Mouse (Mus musculus) lung, postnatal 10 days (tissue): ENCODE measurements around the gene Prx.

ENCODE experiments used
- DNase-seq: peaks from one replicate; pipeline ENCODE4 v3.0.0; 2021

The Prx gene

DNA sequence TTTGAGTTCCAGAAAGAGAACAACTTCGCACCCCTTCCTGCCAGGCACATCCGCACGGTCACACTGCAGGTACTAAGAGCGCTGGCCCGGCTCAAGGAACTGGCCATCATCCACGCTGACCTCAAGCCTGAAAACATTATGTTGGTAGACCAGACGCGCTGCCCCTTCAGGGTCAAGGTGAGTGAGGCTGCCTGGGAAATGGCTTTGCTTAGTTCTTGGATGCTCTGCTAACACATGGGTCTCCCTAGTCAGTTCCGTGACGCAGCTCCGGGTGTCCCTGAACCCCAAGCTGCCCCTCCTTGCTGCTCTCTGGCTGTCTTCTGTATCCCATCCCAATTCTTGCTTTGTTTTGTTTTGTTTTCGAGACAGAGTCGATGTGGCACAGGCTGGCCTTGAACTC lies 24.7 kb downstream of the Prx start:
- no peak for DNase-seq

DNA sequence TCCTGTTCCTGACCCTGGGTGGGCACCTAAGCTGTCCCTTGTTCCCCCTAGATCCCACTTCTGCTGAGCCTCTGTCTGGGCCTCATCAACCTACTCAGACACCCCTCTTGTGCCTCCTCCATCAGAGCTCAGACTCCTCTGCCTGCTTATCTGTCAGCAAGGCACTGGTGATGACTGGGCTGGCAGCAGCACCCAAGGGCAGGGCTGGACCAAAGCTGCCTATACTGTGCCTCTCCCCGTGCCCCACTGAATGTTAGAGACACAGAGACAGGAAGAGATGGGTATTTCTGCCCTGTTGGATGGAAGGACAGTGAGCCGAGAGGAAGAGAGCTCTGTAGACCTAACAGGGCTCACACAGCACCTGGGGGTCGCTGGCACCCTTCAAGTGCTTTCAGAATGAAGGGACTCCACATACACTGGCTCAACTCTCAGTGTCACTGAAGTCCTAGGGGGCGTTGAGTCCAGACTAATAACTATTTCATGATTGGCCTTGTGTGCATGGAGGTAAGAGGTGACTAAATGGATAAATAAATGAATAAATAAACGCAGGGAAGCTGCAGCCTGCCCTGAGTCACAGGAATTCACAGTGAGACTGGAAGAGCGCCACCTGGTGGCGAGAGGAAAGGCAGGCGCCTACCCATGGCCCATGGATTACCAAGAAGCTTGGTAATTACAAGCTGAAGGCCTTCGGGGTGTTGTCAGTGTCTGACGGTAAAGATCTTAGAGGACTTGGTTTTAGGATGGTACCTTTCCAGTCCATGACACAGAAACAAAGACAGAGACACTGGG lies 27.1 kb downstream of the Prx start:
- DNase-seq: peak; percentile 81

GRCm38 (mm10) chr7:27529070-27529469 lies 29.9 kb downstream of the Prx start:
- DNase-seq: no peak

DNA sequence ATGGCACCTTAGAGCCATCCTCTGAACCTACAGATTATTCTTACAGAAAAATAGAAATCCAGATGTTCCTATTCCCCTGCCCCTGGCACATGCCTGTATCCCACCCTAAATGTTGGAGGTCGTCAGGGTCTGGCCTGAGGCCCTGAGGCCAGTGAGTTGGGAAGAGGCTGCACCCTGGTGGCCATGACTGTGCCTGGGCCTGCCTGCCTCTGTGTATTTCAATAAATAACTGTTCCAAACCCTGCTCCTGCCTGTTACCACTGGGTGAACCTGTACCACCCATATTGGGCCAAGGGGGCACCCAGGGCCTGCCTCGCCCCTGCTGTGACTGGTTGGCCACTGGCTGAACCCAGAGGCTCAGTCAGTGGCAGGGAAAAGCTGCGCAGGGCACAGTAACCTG lies 31.8 kb downstream of the Prx start:
- DNase-seq: no peak

DNA sequence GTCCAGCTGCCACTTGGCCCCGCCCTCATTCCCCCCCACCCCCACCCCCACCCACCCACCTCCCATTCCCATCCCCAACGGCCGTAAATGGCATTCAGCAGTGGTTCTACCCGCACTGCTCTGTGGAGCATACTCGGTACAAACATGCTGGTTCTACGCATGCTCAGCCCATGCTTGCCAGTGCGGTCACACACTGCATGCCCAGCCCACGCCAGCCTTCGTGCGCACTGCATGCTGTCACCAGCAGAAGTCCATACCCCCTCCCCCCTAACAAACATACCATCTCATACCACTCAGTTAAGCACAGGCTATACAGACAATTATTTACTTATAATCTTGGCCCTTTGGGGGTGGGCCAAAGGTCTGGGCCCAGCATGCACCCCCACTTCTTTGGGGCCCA lies 32.6 kb downstream of the Prx start:
- no peak for DNase-seq

- no peak for DNase-seq
Measured at GRCm38 (mm10) chr7:27532480-27533050, 33.4 kb downstream of the Prx start.

DNA sequence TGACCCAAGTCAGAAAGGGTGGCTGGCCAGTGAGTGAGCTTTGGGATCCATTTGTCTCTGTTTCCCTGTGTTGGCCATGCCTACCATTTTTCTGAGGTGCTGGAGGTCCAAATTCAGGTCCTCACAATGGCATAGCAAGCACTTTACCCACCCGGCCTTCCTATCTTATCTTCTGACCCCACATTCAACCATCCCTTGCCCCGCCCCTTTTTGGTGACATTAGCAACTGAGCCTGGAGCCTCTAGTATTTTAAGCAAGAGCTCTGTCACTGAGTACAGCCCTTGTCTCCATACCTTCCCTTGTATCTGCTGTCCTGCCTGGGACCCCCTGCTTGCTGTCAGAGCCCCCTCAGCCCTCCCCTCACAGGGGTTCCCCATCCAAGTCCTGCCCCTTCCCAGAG lies 36.3 kb downstream of the Prx start:
- no peak for DNase-seq

- DNase-seq: no peak
Measured at GRCm38 (mm10) chr7:27536618-27537017, 37.5 kb downstream of the Prx start.

DNA sequence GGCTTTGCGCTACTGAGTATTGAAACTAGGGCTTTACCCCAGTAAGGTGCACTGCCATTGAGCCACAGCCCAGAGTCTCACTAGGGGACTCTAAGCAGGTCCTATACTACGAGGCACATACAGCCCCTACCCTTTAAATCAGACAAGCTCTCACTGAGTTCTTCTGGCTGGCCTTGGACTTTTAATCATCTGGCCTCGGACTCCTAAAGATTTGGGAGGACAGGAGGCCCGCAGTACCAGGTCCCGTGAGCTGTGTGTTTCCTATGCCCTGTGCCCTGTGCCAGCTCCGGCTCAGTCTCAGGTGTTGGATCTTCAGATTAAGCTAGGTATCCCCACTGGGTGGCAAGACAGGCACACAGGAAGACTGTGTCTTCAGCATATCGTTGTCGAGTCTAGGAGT lies 38.9 kb downstream of the Prx start:
- no peak for DNase-seq

DNA sequence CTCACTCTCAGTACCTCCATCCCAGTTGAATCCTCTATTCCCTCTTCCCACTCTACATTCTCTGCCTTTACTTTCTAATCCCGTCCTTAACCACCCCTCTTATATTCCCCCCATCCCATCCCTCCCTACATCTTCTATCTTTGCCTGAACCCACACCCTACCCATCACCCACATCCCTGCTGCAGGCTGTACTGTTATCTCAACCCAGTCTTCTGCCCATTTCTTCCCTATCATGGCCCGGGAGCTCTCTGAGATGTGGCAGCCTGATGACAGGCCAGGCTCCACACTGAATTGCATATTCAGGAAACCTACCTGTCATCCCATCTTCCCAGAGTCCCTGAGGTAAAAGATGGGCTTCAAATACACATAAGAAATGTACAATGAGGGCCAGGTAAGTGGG lies 39.7 kb downstream of the Prx start:
- no peak for DNase-seq

DNA sequence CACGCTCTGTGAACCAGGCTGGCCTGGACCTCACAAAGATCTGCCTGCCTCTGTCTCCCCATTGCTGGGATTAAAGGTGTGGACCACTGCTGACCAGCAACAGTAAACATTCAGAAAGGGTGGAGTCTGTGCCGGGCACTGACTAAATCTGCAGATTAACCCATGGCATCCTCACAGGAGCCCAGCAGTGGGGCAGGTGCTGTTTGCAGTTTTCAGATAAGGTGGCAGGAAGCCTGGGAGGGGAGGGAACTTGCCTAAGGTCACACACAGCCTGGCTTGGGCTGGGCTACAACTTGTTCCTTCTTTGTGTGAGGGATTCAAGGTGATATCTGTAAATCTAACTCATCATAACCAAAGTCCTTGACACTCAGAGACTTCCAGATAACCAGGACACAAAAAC lies 41.4 kb downstream of the Prx start:
- DNase-seq: no peak

- no peak for DNase-seq
Measured at GRCm38 (mm10) chr7:27540935-27541334, 41.8 kb downstream of the Prx start.

- peak; percentile 33 for DNase-seq
Measured at GRCm38 (mm10) chr7:27541431-27541830, 42.3 kb downstream of the Prx start.

DNA sequence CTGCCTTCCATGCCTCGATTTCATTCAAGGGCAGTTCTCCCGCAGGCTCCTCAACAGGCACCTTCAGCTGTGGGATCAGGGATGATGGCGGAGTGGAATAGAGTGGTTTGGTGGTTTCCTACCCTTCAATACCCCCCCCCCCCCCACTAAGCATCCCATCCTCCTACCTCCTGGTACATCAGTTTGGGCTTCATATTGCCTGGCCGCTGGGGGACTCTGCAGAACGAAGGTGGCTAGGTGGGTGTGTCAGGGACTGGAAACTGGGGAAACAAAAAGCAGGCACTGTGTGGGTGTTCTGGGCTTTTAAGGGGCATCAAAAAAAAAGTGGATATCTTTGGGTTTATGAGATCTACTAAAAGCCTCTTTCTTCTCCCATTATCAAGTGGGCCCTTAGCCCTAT lies 42.8 kb downstream of the Prx start:
- no peak for DNase-seq

GRCm38 (mm10) chr7:27542392-27543033 lies 43.4 kb downstream of the Prx start:
- peak; percentile 93 for DNase-seq

GRCm38 (mm10) chr7:27543065-27543464 lies 43.9 kb downstream of the Prx start:
- no peak for DNase-seq

- DNase-seq: no peak
Measured at GRCm38 (mm10) chr7:27543851-27544250, 44.7 kb downstream of the Prx start.

- DNase-seq: no peak
Measured at GRCm38 (mm10) chr7:27544675-27545370, 45.7 kb downstream of the Prx start.

- DNase-seq: no peak
Measured at GRCm38 (mm10) chr7:27549597-27549996, 50.5 kb downstream of the Prx start.

GRCm38 (mm10) chr7:27552070-27552469 lies 52.9 kb downstream of the Prx start:
- no peak for DNase-seq

DNA sequence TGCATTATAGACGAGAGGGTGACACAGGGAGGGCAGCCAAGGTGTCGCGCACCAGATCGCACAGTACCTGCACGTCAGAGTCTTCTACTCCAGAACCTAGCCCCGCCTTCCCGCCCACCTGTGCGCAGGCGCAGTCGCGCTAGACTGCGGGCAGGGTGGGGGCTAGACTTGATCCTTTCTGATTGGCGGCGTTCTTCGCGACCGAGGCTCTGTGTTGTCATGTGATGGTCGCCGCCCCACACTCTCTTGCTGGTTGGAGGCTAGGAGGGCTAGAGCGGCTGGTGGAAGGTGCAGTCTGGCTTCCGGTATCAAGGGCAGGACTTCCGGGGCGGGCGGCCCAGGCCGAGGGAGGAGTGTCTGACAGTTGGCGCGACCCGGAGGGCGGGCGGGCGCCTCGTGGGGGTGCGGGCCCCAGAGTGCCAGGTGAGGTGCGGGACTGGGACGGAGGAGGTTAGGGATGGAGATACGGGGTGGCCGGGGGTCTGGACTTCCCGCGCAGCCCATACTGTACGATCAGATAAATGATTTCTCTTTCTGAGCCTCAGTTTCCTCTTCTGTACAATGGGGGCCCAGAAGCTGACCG lies 53.9 kb downstream of the Prx start, which contains the start of the genes Pld3 and 2310022A10Rik:
TSS of gene Pld3 (minus strand) at position 288 of the 583 bp plus-strand sequence.
TSS of gene 2310022A10Rik (plus strand) at position 303 of the 583 bp plus-strand sequence.
- DNase-seq: peak; percentile 98

DNA sequence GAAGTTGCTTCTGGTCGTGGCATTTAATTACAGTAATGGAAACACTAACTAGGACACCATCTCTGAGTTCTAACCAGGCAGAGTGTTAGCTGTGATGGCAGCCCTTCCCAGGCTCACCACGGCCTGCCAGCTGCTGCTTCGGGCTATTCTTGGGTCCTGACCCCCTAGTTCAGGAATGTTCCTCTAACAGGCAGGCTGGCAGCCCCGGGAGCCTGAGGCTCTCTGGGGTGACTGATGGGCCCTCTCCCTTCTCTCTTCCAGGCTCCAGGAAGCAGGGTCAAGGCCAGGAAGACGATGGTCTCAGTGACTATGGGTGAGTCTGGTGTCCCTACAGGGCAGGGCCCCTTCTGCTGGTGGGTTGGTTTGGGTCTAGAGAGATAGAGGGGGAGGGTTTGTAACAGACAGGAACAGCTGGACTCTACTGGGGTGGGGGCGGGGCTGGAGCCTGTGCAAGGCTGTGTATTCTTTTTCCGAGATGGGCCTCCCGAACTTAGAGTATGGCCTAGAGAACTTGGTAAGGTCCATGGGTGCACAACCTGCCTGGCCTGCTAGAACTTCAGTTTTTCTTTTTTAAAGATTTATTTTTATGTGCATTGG lies 61.3 kb downstream of the Prx start:
- peak; percentile 27 for DNase-seq

- DNase-seq: no peak
Measured at GRCm38 (mm10) chr7:27560978-27561377, 61.9 kb downstream of the Prx start.
